Mouse (Mus musculus) thymus, postnatal 0 days (tissue): ENCODE data around the gene Cds1. TPM values are rescaled to one million over a fixed set of nuclear protein-coding genes. Genes with fewer than 3 reads are reported as not detected.
A peak's percentile ranks its signal among the peaks of the same experiment; 100 is the strongest.

Experiments
- DNase-seq: peaks from one replicate; pipeline ENCODE4 v3.0.0-alpha.2; 2015; ENCODE audit warnings: low spot score
- polyA plus RNA-seq: library from polyadenylated mRNA; unstranded; fragments of >200 nt; fragmentation: Nextera tagmentation; extraction: Ambion mirVana; gene quantifications from 2 replicates; pipeline ENCODE4 v1.2.1, GENCODE M21; 2015

Cds1 gene
- 15.7 and 17.3 TPM in 2 replicates for polyA plus RNA-seq

DNA sequence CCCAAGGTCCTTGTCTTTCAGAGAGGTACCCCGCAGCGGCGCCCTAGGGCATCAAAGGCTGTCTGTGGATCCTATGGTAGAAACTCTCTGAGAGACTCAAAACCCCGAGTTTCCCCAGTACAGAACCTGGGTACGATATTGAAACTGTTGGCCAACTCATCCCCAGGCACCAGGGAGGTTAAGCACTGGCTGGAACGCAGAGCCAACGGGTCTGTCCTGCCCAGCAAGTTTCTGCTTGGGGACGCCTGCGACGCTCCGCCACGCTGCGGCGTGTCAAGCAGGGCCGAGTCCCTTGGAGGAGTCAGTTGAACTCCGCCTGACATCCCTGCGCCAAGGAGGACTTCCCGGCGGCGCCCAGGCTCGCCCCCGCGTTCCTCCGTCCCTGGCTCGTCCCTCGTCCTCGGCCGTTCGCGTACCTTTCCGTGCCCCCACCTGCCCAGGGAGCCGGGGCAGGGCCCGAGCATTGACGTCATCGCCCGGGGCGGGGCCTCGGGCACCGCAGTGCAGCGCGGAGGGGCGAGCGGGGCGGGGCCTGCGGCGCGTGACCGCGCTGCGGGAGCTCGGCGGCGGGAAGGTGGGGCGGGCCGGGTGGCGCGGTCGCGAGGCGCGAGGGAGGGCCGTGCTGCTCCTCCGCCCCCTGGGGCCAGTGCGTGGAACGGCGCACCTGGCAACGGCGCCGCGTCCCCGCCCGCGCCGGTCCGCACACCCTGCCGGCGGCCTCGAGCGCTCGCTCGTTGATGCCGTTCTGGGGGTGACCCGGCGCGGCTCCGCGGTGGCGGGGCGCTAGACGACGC, at the start of gene Cds1:
Gene Cds1 (plus strand): TSS at position 577 of the 794 bp plus-strand sequence.
- peak; percentile 57 for DNase-seq

DNA sequence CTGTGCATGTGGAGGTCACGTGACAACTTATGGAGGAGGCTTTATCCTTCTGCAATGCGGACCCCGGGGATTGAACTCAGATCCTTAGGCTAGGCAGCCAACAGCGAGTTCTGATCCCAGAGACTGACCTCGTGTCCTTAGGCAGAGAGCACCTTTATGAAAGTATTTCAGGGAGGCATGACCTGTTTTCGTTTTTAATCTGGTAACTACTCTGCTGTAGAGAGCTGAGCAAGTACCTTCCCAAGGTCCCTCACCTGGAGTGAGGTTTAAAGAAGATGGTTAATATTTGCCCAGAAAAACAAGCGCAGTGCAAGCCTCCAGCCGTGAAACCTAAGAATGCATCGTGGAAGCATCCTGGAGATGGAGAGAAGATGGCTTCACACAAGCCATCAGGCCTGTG, 40.7 kb upstream of the Cds1 start:
- no peak for DNase-seq

DNA sequence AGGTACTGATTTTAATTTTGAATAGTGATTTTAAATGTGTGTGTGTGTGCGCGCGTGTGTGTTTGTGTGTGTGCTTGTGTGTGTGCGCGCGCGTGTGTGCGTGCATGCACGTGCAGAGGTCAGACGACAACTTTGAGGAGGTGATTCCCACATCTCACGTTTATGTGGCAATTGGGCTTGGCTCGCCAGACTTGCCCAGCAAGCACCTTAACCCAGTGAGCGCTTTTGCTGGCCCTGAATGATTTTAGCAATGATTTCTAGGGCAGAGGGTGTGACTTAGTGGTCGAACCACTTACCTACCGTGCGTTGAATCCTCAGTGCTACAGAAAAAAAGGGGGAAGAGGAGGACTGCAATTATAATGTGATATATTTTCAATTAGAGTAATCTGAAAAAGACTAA, 40.2 kb upstream of the Cds1 start:
- DNase-seq, result no peak

DNA sequence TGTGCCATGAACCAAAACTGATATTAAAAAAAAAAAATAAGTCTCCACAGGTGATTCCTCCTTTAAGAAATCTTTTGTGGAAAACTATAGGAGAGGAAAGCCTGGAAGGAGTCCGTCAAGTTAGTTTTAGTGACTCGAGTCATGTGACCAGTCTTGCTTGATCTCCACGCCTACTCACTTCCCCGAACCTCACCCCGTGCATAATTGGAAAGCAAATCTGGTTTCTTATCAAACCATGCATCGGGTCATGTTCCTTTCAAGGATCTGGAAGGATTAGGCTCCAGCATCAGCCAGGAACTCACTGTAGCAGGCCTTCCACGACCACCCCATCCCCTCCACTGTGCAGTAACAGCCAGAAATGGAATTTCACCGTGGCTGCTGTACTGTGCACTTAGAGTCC, 39.2 kb upstream of the Cds1 start:
- no peak for DNase-seq

DNA sequence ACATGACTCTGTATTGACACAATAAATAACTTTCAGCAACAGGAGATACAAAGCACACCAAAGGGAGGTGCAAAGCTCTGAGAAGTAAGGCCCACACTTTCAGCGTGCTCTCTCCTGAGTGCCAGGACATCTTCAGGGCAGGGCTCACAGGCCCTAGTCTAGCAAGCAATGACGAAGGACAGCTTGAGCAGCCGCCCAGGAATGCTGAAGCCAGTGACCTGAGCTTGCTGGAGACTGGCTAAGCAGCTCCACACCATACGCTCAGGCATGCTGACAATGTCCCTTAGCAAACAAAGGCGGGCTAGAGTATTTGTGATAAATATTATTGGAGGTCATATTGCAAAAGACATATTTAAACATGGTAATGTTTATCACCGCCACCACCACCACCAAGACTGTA, 38.6 kb upstream of the Cds1 start:
- no peak for DNase-seq

DNA sequence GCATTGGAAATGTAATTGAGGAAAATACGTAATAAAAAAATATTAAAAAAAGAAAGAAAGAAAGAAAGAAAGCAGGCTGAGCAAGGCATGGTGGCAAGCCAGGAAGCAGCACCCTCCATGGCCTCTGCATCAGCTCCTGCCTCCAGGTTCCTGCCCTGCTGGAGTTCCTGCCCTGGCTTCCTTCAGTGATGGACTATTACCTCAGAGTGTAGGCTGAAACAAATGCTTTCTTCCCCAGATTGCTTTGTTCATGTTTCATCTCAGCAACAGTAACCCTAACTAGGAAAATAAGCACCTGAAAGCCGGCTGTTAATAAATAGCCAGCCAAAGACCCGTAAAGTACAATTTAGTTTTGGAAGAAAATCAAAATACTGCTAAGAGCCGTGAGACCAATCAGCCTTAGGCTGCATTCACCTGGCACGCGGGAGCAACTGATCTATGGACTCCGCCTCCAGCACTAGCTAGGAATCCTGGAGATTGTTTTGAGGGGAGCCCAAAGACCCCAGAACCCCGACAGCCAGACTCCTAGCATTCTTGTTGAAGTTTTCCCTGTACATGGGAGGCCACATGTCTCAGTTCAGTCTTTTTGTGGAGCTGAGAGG, 36.5 kb upstream of the Cds1 start:
- DNase-seq, result no peak

DNA sequence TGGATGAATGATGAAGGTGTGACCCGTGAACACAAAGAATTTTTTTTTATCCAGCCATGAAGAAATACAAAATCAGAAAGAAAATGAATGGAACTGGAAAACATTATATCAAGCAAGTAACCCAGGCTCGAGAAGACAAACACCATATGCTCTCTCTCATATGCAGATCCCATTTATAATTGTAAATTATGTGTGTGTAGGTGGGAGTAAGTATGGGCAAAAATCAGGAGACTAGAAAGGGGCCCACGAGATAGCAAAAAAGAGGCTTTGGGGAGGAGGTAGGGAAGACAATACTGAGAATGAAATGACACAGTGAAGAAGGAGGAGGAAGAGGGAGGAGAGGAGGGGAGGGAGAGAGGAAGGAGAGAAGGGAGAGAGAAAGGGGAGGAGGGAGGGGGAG, 27.6 kb upstream of the Cds1 start:
- DNase-seq, result no peak

DNA sequence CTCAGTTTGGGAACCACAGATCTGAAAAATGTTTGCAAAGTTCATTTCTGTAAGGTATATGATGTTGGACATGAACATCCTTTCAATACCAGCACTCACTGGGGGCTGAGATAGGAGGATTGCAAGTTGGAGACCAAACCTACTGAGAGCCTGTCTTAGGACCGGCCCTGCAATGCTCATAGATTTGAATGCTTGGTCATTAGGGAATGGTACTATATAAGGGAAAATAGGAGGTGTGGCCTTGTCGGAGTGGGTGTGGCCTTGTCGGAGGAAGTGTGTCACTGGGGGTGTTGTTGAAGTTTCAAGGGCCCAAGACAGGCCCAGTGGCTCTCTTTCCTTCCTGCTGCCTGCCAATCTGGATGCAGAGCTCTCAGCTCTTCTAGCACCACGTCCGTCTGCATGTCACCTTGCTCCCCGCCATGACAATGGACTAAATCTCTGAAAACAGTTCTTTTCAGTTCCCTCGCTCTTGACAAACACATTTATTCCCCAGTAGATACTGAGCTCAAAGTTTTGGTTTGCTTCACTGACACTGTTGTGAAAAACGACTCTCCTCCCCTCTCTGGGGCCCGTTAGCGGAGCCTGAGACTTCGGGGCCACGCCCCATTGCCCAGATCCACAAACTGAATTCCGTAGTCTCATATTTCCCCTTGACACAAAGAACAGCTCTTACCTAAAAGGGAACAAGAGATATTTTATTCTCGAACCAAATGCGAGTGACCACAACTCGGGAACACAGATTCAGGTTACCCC, 24.3 kb upstream of the Cds1 start:
- no peak for DNase-seq

DNA sequence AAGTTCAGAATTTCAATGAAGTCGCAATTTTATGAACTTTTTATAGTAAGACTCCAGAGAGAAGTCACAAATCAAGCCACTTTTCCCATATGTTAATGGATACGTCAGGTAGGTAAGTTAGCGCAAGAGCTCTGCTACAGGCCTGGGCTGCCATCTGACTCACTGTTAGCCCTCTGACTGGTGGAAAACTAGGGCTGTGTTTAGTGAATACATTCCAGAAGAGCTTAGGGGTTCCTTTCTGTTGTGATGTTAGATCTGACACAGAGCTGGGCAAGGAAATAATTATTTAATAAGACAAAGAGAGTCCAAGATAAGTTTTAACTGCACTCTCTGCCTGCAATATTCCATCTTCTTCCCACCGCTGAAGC, 23.7 kb upstream of the Cds1 start:
- DNase-seq, result no peak

DNA sequence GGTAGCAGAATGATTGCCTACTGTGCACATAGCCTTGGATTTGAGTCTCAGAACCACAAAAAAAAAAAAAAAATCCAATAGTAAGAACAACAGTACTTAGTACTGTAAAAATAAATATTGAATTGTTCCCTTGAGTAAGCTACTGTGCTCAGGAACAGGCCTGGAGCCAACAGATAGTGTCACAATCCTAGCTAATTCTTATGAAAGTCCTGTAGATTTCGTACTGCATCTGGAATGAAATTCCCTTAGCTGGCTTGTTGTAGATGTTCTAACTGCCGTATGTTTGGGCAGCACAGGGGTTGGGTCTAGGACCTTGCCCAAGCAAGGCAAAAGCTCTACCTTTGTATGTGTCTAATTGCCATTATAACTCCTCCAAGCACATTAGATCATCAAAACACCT, 22.9 kb upstream of the Cds1 start:
- DNase-seq, result no peak

DNA sequence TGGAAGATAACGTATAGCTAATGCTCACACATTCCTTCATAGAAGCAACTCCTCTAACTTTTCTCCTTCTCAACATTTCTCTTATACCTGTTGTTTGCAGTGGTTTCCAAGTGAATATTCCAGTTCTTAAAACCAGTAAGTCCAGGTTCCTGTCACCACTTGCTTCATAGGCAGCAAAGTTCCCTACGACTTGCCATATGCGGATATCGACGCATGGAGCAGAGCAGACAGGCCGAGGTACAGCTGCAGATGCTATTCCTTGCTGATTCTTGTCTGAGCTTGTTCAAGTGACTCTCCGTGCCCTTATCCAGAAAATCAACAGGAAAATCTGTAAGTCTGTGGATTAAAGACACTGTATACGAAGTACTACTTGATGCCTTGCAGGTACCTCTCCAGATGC, 22.5 kb upstream of the Cds1 start:
- DNase-seq, result no peak

DNA sequence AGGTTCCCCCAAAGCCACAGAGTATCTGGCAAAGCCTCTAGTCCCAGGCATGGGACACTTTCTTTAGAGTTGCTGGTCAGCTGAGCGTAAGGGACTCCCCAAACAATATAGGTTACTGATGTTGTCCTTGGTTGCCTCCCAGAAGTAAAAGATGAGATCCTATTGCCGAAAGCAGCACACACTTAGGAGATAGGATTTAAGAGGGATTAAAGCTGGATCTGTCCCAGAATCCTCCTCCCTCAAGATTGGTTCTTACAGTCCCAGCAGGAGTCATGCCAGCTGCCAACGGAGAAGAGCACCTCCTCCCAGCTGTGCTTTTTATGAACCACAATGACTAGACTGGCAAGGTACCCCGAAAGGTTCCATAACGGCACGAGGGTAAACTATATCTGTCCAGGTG, 20.0 kb upstream of the Cds1 start:
- no peak for DNase-seq

DNA sequence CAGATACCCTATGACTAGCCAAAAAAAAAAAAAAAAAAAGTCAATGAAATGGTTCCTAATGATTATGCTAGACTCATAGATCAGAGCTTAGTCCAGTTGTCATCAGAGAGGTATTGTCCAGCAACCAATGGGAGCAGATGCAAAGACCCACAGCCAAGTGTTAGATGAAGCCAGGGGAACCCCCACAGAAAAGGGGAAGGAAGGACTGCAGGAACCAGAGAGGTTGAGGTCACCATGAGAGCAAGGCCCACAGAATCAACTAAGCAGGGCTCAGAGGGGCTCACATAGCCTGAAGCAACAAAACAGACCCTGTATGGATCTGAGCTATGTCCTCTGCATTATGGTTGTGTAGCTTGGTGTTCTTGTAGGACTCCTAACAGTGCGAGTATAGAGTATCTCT, 11.2 kb upstream of the Cds1 start:
- DNase-seq, result no peak

DNA sequence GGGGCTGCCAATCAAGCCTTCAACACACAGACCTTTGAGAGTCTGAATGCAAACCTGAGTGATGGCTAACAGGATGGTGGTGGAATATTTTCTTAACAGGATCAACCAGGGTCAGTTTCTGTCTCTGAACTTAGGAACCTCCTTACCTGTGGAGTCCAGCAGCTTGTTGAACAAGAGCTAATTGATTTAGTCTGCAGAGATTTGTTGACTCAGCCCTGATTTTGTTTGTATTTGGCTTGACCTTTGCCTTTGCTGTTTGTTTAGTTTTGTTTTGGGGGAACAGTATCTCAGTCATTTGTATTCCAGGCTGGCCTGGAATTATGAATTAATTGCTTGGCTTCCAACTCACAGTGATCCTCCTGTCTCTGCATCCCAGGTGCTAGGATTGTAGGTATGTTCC, 7.3 kb upstream of the Cds1 start:
- no peak for DNase-seq

DNA sequence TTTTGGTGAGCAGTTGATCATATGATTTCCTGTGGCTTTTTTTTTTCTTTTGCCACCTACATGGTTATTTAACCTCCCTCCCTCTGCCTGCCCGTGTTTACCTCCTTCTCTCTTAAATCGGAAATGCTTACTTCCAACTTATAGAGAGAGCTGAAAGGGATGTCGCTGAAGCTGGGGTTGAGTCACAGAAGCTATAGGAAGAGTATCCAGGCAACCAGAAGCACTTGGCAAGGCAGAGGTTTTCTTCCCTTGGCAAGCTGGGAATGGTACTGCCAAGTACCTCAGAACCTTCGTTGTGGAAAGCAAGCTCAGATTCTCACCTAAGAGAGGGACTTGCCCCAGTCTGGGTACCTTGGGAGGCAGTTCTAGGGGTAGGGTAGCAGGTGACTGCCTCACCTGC, 3.2 kb upstream of the Cds1 start:
- no peak for DNase-seq

DNA sequence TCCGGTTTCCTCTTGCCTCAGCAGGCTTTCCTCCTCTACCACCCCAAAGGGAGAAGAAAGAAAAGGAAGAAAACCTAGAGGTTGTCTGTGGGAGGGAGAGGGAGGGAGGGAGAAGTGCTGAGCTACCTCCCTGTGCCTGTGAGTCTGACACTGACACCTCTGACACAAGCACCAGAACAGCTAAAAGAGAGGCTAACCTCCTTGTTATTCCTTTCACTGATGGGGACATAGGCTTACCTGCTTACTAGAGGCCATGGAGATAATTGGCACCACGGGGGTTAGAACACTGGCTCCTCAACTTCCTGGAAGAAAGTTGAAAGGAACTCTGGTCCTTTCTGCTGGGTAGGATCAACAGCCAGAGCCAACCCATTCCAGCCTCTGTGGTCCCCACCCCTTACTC, 1.4 kb upstream of the Cds1 start:
- no peak for DNase-seq

DNA sequence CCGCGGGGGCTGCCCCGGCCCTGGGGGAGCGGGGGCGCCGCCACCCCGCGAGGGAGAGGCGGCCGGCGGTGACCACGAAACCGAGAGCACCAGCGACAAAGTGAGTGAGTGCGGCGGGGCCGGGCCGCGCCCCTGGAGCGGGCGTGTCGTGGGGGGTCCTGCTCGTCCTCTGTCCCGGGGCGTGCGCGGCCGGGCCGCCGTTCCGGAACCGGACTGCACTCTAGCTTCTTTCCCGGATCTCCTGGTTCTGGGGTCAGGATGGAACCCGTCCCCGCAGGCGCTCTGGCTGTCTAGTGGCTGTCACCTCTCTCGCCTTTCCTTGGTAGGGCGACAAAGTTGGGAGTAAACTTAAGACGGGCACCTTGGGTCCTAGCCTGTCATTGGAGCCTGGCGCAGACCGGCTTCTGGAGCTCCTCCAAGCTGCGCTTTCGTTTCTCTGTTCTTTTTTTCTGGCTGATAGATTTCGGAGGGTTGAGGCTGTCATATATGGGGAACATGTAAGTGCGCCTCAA, 516 bp downstream of the Cds1 start:
- DNase-seq, result no peak

DNA sequence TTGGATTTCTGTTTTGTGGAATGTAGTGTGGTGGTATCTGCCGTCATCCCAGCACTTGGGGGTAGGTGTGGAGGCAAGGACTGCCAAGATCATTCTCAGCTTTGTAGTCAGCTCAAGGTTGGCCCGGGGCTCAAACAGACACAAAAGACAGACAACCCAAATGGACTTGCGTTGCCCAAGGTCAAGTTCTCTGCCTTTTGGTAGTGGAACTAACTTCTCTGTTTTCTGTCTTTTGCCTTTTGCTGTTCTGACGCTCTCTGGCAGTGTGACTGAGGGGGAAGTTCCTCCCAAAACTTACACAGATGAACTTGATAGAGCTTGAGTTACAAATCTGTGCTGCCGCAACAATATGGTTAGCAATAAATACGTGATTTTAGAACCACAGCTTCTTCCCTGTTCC, 1.3 kb downstream of the Cds1 start:
- no peak for DNase-seq

DNA sequence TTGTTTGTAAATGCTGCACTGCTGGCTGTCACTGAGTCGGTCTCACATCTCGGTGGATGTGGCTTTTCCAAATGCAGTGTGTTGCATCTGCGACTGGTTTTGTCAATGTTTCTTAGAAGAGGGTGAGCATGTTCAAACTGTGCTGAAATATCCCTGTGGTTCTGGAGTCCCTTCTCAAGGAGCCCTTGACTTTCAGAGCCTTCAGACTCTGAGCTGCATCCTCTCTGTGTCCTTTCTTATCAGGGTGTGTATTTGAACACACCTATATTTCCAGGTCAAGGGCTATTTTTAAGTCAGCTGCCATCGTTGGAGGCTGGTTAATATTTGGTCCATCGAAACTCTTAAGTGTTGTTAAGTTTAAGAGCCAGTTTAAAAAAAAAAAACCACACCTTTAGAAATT, 2.2 kb downstream of the Cds1 start:
- no peak for DNase-seq

DNA sequence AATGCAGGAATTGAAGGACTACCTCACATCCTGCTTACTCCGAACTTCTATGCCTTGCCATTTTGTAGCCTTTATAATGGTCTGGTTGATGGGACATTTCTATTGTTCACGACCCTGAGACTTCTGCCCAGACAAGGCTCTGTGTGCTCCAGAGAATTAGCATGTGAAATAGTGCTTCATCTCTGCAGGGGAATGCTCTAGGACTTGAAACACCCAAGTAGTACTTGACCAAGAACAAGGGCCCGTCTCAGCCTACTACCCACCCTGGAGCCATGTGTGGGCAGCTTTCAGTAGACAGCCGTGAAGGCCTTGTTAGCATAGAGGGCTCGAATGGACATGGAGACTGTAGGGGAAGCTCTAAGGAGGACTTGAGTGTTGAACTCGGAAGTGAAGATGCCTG, 2.6 kb downstream of the Cds1 start:
- no peak for DNase-seq

DNA sequence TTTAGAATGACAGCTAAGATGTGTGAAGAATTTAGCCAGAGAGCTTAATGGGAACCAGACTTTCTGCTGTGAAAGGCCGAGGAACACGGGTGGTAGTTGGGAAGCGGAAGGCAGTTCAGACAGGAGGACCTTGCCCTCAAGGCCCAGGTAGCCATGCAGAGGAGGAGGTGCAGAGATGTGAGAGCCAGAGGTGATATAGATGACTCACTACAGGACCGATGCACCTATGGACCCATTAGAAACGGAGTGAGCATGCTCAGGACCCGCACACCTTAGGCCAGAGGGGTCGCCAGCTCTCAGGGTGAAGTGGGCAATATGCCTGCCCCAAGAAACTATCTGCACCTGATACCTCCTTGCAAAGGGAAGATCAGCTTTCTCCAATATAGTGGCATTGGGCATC, 3.6 kb downstream of the Cds1 start:
- DNase-seq, result no peak

DNA sequence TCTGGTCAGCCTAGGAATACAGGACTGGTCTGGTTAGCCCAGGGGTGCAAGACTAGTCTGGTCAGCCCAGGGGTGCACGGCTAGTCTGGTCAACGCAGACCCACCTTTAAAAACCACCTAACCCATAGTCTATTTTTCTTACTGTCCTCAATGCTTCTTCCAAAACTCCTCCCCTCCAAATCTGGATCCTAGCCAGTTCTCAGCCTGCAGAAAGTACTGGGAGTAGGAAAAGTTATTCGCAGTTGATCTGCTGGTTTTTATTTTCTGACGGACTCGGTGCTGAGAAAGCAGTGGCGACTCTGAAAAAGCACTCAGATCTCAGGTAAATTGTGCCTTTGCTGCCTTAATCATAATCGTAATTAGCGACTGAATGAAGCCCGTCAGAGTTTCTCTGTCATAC, 7.7 kb downstream of the Cds1 start:
- no peak for DNase-seq

DNA sequence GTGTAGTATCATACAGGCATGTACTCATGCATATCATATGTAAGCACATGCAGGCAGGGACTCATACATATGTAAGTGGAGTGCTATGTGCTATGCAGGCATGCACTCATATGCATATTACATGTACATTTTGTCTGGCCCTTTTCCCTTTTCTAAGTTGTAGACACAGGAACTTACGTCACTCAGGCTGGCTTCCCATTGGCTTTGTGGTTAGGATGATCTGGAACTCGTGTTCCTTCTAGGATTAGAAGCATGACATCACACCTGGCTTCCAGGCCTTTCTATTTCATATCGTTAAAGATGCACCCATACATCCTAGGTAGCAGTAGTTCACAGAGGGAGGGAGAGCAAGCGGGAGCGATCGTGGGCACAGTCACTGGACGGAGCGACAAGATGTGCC, 10.3 kb downstream of the Cds1 start:
- DNase-seq, result no peak
